Mouse (Mus musculus): ENCODE data around the gene Lmo3. TPM values are rescaled to one million over a fixed set of nuclear protein-coding genes. Genes with fewer than 3 reads are reported as not detected.

Gene Lmo3
- under 1 TPM; 0.50 to 0.56 TPM for total RNA-seq (2021)
- long read RNA-seq, experiment 1, partial matches to known transcripts, result 0 of 4 reads
- long read RNA-seq, experiment 1, other reads (novel, unspliced or antisense), result 1 of 4 reads
- long read RNA-seq, experiment 2, result 0 reads

DNA sequence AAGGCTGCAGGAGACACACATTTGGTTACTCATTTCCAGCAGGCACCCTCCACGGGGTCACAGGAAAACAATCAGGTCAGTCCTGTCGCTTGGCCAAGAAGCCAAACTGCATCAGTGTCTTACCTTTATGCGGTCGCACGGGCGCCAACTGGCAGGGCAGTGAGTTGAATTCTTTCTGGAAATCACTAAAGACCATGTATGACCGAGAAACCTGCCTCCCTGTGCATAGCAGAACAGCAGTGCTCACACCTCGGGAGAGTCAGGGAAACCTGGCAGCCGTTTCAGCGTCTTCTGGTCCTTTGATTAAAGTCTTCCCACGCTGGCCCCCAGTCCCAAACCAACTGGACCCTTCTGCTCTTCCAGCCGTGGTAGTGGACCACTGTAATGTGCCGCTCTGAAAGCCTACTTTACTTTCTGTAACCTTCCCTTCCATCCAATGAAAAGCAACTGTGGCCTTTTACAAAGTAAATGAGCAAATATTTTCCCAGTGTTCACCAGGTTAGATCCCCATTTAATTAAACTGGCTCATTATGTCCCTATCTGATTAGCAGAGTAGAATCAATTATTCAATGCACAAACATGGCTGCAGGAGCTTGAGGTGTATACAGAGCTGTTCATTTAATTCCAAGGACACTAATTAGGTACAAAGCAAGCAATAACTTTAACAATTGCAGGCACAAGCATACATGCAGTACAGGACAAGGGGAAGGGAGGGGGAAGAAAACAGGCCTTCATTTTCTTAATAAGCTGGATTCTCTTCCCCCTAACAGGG lies at the start of gene Lmo3:
Gene Lmo3, minus strand, starts transcription at position 235 of the 772 bp plus-strand sequence.
- no peak for DNase-seq

DNA sequence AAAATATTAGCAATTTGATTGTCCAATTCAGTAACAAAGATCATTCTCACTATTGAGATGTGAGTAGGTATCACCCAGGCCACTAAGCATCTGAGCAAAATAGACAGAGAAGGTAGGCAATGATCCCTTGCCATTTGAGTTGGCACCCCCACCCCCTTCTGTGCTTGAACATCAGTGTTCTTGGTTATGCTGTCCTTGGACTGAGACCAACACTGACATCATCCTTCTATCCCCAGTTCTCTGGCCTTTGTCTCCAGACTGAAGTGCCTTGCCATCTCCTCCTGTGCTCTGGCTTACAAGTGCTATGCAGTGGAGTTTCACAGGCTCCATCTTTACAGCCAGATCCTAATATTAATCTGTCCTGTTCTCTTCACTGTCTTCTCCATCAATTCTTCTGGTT lies 39.0 kb upstream of the Lmo3 start:
- DNase-seq, result peak; percentile 27 to 58

DNA sequence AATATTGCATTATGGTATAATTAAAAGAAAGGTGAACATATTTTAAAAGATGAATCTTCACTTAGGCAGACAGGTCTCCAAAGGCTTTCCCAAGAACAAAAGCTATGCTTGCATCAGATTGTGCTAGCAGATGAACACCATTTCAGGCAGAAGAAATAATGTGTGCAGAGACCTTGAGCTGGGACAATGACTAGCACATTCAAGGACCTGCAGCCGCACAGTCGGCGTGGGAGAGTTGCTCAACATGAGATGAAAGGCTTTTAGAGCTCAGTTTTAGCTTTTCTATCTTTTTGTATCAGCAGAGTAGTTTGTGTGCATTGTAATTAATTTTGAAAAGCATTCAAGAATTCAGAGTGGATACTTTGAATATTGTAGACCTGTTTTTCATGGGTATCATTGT lies 36.6 kb upstream of the Lmo3 start:
- DNase-seq, result peak; percentile 23 to 63

DNA sequence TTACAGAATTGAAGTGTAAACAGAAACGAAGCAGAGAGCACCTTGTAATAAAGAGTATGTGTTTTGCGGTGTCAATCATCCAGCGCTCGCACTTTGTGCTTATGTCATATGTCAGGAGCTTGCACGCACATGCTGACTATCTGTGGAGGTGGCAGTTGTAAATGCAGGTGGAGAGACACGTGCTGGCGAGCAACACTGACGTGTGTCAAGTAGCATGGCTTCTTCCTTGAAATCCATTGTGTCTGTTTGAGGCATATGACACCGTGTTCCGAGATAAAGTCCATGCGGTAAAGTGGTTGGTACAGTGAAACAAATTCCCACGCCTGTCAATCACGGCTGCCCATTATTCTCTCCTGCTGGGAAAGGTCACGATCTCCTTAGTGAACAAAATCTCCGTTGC lies 15.2 kb upstream of the Lmo3 start:
- no peak for DNase-seq

DNA sequence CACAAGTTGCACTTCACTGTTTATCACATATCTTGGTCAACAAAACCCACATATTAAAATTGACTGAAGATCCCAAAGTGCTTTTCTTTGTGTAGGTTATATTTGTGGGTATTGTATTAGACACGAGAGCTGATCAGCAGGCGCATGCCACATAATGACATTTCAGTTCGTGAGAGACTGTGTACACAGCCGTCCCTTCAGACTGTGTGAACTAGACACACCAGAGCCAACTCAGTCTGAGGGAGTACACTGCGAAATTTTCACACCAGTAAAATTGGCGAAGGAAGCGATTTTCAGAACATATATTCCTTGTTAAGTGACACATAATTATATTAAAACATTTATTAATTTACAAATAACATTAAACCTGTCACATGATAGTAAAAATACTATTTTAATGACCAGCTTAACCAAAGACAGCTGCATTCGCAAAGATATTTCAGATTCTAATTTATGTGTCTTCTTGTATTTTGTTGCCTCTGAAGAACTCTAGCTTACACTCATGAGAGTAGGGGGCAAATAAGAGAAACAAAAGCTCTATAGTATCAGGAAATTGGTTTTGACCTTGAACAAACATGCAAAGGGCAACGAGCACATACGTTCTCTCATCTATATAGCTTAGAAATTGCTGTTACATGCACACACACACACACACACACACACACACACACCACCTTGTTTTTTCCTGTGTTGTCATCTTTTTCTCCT lies 14.4 kb upstream of the Lmo3 start:
- DNase-seq, result no peak

DNA sequence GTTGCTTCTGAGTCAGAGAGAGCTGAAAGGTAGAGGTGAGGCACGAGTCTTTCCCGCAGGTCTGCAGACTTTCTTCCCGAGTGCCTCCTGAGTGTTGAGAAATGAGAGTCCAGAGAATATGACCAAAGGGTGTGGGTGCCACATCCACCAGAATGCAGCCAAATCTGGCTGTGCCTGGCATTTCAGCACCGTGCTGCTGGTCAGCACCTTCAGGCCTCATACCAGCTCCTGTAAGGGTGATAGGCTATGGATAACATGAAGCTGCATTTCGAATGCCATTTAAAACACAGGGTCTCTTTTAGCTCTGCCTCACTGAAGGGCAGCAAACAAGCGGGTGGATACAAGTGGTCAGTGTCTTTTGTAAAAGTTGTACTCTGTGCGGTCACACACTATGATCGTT lies 1.5 kb upstream of the Lmo3 start:
- peak; percentile 6 to 29 for DNase-seq

DNA sequence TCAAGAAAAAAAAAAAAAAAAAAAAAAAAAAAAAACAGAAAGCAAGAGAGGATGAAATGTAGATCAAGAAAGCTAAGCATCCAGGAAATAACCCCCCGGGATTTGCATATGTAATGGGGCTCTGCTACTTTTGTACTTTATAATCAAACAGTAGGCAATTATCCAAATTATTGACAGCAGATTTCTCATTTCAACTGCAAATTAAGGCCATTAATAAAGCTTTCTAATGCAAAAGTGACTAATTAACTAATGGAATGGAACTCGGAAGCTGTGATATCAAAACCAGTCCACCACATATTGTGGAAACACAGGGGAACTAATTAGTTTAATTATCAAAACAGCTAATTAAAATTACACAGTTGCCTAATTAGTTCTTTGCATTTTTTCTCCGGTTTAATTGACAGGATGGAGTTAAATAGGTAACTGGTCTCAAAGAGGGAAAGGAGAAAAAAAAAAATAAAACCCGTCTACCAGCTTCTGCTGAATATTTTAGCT lies 785 bp upstream of the Lmo3 start:
- no peak for DNase-seq

DNA sequence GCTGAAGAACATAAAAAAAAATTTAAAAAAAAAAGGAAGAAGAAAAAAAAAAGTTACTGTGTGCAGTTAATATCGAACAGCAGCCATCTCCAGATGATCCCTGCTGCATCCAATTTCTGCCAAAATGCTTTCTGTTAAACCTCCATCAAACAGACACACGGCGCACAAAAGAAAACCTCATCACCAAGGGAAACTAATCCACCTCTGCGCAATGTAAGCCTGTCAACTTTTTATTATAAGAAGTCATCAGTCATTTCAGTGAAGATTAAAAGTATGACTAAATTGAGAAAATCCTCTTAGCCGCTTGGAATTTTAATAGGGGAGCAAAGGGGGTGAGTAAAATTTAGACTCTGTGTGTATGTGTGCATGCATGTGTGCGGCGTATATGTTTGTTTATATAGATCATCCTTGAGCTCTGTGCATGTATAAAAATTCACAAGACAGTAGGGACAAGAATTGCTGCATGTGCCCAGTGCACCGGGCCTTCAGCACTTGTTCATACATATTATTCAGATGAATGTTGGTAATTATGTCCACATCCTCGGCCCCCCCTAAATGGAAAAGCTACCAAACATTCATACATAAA lies 1.2 kb downstream of the Lmo3 start:
- DNase-seq, result no peak

DNA sequence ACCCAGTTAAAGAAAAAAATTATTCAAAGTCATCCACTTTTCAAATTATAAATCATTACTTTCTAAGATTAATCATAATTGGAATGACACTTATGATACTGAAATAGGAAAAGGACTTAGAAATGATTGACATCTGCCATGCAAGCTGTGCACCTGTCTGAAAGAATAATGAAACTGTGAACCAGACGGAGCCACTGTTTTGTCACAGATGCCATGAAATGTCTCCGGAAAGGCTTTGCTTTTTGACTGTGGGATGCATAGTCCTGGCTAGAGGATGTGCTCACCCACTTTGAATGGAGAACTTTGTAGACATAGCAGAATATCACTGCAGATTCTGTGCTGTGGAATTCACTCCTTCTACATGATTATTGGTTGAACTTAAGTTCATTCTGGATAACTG lies 18.4 kb downstream of the Lmo3 start:
- no peak for DNase-seq

DNA sequence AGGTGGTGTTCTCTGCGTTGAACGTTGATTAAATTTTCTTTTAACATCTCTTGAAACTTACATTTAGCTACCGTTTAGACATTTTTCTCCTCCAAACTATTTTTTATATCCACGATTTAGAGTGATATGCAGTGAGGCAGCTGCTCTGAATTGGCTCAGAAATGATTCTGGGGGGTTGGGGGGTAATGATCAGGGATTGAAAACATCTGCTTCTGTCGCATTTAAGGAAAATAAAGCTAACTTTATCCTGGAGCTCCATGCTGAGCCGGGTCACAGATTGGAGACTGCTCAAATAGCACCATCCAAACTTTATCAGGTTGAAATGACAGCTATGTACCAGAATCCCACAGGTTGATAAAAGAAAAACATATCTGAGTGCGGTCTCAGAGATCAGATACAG lies 29.6 kb downstream of the Lmo3 start:
- DNase-seq, result no peak

DNA sequence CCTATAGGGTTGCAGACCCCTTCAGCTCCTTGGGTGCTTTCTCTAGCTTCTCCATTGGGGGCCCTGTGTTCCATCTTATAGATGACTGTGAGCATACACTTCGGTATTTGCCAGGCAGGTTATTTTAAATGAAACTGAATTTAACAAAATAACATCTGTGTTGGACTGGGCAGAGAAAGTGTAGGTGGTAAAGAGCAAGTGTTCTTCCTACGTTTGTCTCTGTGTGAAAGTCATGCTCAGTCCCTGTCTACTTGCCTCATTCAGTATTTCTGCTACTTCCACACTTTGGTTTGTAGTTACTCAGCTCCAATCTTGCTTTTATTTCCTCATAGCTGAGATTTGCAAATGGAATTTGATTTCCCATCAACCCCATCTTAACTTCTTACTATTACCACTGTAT lies 46.9 kb downstream of the Lmo3 start:
- no peak for DNase-seq

DNA sequence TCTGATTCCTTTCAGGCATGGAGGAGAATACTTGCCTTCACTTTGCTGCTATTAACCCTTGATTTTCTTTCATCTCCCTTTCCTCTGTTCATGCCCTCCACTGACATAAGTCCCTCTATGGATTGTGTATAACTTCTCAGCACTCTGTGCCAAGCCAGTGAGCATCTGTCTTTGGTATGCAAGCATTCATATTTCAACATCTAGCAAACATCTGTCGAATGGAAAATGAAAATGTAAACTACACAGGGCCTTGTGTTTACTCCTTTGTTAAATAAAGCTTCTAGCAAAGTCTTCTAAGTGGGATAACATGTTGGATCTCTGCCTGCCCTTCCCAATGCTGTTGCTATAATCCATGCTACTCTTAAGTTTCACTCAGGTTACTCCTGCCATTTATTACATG lies 75.1 kb downstream of the Lmo3 start:
- DNase-seq, result no peak

DNA sequence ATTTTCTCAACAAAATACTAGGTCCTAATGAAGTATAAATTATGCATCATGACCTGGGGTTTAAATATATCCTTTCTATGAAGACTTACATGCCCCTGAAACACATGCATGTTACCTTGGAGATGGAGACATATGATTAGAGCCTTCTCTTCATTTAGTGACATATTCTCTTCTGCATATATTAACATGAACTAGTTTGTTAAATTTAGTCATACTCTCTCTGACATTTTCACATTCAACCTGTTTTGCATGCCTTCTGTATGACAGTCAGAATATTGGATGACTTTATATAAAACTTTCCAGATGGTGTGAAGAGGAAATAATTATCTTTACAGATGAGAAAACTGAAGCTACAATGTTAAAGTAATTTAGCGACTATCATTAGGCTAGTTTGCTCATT lies 77.8 kb downstream of the Lmo3 start:
- no peak for DNase-seq

DNA sequence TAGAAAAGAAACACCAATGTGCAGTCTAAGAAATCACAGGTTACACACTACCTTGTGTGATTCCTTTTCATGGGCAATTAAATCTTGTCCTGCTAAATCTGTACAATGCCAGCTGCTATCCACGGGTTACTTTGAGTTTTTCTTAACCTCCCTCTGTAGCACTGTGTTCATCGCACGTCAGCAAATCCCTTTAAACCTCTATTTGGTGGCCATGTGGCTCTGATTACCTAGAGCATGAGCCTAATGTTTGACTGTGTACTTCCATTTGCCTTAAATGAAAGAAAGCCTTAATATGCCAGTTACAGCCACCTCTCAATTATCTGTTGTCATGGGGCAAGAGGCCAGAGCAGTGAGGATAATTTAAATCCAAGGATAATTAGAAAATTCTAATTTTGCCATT lies 98.9 kb downstream of the Lmo3 start:
- no peak for DNase-seq

DNA sequence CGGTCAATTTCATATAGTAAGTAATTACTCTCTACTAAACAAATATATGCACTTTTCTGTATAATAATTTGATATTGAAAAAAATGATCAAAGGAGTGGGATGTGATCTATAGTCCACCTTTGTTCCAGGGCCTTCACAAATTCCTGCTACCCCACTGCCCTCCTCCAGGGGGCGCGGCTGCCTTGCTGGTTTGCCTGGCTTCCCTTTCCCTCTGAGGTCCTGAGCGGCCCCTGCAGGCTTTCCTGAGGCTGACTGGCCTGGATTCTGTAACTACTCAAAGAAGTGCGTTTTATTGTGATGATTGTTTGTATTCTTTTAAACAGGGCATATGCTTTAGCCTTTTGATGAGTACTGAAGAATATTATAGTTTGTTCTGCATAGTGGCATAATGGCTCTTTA lies 104.2 kb downstream of the Lmo3 start:
- peak; percentile 79 to 82 for DNase-seq

DNA sequence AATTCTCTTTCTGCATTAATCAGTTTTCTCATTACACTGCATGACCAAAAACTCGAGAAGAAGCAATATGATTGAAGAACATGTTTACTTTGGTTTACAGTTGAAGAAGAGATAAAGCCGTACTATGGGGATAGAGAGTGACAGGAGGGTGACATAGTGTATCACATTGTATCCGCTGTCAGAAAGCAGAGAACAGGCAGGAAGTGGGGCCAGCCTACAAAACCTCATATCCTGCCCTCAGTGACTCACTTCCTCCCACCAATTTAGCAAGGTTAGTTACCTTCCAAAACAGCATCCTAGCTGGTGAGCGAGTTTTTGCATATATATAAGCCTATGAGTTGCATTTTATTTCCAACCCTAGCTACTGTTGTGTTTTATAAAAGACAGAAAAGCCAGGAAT lies 112.6 kb downstream of the Lmo3 start:
- no peak for DNase-seq

DNA sequence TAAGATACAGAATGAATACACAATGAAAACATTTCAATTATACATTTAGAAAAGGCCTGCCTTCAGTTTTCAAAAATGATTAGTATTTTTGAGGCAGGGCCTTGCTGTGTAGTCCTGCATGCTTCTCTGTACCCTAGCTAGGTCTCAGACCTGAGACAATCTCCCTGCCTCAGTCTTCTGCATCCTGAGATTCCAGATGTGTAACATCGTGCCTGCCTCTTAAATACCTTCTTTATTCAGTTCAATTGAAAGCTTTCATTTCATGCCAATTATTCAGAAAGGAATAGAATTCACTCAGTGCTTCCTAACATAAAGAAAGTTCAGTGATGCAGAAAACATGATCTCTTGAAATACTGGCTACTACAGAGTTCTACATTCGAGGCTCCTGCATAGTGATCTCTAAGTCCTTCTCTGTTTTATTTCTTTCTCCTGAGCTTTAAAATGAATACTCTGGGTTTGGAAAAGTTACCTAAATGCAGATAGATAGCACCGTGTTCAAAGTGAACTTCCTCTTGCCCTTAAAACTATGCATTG lies 137.2 kb downstream of the Lmo3 start:
- no peak for DNase-seq

DNA sequence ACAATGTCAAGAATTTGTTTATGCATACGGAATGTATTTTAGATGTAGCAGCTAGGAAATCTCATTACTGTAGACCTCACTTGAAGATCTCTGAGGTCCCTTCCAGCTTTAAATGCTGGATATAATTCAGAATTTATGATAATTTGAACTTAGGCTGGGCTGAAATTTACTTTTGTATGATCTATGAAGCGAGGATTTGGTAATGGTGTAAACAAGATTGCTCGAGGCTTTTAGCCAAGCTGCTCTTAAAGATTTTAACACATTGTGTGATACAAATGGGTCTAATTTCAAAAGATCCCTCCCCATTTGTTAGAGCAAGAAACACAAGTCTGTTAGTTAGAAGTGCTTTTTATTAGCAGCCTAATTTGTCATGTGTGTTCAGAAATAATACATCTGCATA lies 144.4 kb downstream of the Lmo3 start:
- no peak for DNase-seq

DNA sequence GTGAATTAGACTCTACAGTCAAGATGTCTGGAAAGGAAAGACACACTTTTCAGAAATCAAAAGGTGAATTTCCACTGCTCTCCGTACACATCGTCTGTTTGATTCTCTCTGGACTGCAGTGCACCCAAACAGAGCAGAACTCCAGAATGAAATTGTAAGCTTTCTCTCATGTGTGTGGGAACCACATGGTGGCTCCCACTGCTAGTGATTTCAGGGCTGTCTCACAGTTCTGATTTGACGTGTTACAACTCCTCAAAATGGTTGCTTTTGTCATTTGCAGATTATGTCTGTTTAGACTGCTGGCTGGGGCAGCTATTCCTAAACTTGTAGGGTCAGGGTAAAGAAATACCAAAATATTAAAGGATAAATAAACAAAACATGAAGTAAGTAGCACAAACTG lies 145.0 kb downstream of the Lmo3 start:
- DNase-seq, result no peak

DNA sequence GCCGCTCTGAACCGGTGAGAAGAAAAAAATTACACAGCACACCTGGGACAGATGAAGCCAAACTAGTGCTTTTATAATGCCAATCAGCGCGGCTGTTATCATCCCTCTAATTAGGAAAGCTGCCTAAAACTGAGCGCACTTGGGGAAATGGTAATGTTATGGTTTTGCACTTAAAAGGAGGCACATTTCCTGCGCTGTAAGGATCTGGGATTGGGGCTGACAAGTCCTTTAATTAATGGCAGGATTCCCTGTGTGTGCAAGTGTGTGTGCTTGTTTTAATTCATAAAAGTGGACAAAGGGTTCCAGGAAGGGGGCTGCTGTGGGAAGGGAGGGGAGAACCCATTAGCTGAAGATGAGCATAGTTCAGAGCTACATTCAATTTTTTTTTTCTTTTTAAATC lies 154.4 kb downstream of the Lmo3 start:
- no peak for DNase-seq

DNA sequence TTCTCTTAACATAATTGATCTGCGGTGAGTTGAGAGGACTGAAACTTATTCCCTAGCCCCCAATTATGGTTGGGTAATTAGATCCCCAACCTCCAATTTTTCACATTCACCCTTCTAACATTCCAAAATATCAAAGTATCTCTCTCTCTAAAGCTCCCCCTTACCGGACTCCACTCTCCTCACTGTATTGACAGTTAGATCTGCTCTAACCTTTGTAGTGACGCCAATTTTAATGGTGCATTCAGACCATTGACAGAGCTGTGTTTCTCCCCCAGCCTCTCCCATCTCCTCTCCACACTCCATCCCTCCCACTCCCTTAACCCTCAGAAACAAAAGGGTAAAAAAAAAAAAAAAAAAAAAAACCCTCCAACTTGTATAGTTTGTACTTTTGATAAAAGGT lies 154.9 kb downstream of the Lmo3 start:
- DNase-seq, result no peak

DNA sequence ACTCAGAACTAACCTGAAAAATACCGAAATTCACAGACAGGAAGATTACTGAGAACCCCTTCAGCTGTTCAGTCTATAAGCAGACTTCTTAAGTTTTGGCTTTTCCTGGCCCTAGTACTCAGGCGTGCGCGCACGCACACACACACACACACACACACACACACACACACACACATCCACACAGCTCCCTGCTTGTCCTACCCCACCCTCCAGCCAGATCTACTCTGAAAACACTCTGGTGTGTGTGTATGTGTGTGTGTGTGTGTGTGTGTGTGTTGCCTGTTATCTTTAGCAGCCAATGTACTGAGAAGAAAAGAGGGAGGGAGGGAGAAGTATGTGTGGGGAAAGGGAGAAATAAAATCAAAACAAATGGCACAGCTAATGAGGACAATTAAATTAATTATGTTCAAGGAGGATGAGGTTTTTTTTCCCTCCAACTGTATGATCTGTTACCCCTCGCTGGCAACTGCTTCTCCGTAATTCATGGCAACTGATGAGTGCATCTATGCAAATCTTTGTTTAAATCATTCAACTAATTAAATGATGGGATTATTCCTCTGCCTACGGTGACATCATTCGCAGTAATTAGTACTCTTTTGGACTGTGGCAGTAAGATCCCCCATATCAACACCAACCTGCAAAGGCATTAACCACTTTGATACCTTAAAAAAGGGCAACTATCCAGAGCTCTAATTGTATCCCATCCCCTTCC lies 157.1 kb downstream of the Lmo3 start:
- DNase-seq, result no peak
